Mouse (Mus musculus): Measurements from ENCODE around the gene Usp44. TPM values are rescaled to one million over a fixed set of nuclear protein-coding genes. Genes with fewer than 3 reads are reported as not detected.

Usp44 gene
- polyA plus RNA-seq, 1 experiment from 2014 or later: 1.1 TPM

Other genes with a start within 250 kb of the Usp44 start
- 92.0 and 98.2 TPM in 2 replicates for gene Snrpf, start 241.8 kb upstream of the Usp44 start, polyA plus RNA-seq (2014; fragmentation: Nextera tagmentation; extraction: Ambion mirVana)
- 0.38 and 0.64 TPM in 2 replicates for gene Ntn4, start 190.9 kb upstream of the Usp44 start, polyA plus RNA-seq (2014; fragmentation: Nextera tagmentation; extraction: Ambion mirVana)
- gene Metap2, start 65.5 kb downstream of the Usp44 start, polyA plus RNA-seq (2014; fragmentation: Nextera tagmentation; extraction: Ambion mirVana): 199 and 219 TPM in 2 replicates
- gene Vezt, start 204.3 kb downstream of the Usp44 start, polyA plus RNA-seq (2014; fragmentation: Nextera tagmentation; extraction: Ambion mirVana): 25.3 and 26.9 TPM in 2 replicates
- gene Fgd6, start 204.4 kb downstream of the Usp44 start, polyA plus RNA-seq (2014; fragmentation: Nextera tagmentation; extraction: Ambion mirVana): 3.6 and 4.3 TPM in 2 replicates